Mouse (Mus musculus): ENCODE data around the gene Hils1. TPM values are rescaled to one million over a fixed set of nuclear protein-coding genes. Genes with fewer than 3 reads are reported as not detected.

Gene Hils1
- total and polyA plus RNA-seq, 3 experiments: not detected

DNA sequence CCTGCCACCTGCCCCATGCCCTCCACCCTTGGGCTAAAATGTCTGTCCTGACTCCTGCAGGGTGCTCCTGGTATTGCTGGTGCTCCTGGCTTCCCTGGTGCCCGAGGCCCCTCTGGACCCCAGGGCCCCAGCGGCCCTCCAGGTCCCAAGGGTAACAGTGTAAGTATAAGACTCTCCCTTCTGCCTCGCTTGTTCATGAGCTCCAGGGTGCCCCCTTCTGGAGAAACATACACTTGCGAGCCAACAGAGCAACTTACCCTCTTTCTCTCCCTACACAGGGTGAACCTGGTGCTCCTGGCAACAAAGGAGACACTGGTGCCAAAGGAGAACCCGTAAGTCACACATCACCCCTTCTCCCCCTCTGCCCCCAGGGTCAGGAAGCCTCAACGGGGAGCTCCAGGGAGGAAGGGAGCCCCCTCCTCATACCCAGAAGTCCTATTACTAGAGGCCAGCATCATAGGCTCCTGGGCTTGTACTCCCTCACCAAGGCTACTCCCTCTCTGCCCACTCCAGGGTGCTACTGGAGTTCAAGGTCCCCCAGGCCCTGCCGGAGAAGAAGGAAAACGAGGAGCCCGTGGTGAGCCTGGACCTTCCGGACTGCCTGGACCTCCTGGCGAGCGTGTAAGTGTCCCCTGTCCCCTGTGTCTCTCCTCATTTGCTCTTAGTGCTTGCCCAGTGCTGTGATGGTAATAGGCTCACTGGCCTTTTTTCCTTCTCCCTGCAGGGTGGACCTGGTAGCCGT lies 24.9 kb upstream of the Hils1 start:
- Histone ChIP-seq H3K4me3 (ENCODE audit: low read depth, low read length) (no peak overlapping the region), H3K36me3 (replicated peaks) (no peaks in the 10 kb centered on the region), H3K27me3 (ENCODE audit: insufficient read depth, low read length) (peaks cover 82% of the 10 kb centered on the region), H3K9me3 (replicated peaks) (no peaks in the 10 kb centered on the region), H3K4me1 (ENCODE audit: insufficient read depth, low read depth, low read length) (peaks cover 10% of the 10 kb centered on the region)
- DNase-seq (ENCODE audit: low spot score): peak; percentile 30
- no peak for ATAC-seq (ENCODE audit: extremely low read depth, insufficient number of reproducible peaks, low FRiP score, poor library complexity, severe bottlenecking)
- TF ChIP-seq POLR2AphosphoS5 (IDR thresholded peaks at IDR 0.05; ENCODE audit: insufficient replicate concordance, low read depth, low read length) (no peak), CTCF (IDR thresholded peaks at IDR 0.05; ENCODE audit: low read depth, low read length) (0 out of 2 replicates have a peak, but pooled peaks have one; percentile 29)

DNA sequence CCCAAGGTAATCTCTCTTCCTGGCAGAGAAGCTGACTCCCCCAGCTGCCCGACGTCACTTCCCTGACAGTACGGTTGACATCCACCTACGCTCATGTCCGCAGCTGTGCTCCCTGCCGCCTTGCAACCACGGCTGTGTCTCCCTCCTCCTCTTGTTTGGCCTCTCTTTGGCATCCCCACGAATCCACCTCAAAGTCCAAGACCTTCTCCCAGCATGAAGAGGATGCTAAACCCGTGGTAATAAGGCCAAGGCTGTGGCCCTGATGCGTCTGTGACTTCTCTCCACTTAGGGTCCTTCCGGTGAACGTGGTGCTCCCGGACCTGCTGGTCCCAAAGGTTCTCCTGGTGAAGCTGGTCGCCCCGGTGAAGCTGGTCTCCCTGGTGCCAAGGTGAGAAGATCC lies 24.3 kb upstream of the Hils1 start:
- no peak for TF ChIP-seq GATA1 (IDR thresholded peaks at IDR 0.05; ENCODE audit: borderline replicate concordance, low read length)
- TF ChIP-seq CTCF (IDR thresholded peaks at IDR 0.05; ENCODE audit: low read depth, low read length): no peak
- TF ChIP-seq GATA2 (IDR thresholded peaks at IDR 0.05; ENCODE audit: borderline replicate concordance, low read depth, low read length): no peak
- ATAC-seq (ENCODE audit: extremely low read depth, insufficient number of reproducible peaks, low FRiP score, poor library complexity, severe bottlenecking) (no peak), DNase-seq (ENCODE audit: low spot score) (no peak)
- Histone ChIP-seq H3K36me3 (replicated peaks) (no peaks in the 10 kb centered on the region), H3K9me3 (replicated peaks) (no peaks in the 10 kb centered on the region), H3K4me1 (ENCODE audit: insufficient read depth, low read depth, low read length) (peaks cover 5% of the 10 kb centered on the region), H3K27me3 (ENCODE audit: insufficient read depth, low read length) (peaks cover 81% of the 10 kb centered on the region), H3K4me3 (ENCODE audit: low read depth, low read length) (no peak overlapping the region)

DNA sequence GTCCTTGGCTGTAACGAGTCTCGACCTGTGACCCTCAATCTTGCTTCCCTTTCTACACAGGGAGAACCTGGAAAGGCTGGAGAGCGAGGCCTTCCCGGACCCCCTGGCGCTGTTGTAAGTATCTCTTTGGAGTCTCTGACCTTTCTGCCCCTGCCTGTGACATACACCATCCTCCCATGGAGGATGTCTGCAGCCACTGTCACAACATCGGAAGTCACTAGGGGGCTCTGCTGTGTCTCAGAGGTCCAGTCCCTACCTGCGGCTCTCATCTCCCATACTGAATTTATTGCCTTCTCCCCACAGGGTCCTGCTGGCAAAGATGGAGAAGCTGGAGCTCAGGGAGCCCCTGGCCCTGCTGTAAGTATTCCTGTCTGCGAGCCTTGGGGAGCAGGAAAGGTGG lies 23.1 kb upstream of the Hils1 start:
- Histone ChIP-seq H3K4me3 (ENCODE audit: low read depth, low read length) (no peak overlapping the region), H3K9me3 (replicated peaks) (no peaks in the 10 kb centered on the region), H3K27me3 (ENCODE audit: insufficient read depth, low read length) (peaks cover 84% of the 10 kb centered on the region), H3K36me3 (replicated peaks) (no peaks in the 10 kb centered on the region), H3K4me1 (ENCODE audit: insufficient read depth, low read depth, low read length) (peaks cover 5% of the 10 kb centered on the region)
- DNase-seq (ENCODE audit: low spot score) (no peak), ATAC-seq (ENCODE audit: extremely low read depth, insufficient number of reproducible peaks, low FRiP score, poor library complexity, severe bottlenecking) (no peak)
- TF ChIP-seq POLR2AphosphoS5 (IDR thresholded peaks at IDR 0.05; ENCODE audit: insufficient replicate concordance, low read depth, low read length): no peak
- no peak for TF ChIP-seq GATA2 (IDR thresholded peaks at IDR 0.05; ENCODE audit: borderline replicate concordance, low read depth, low read length)
- TF ChIP-seq CTCF (IDR thresholded peaks at IDR 0.05; ENCODE audit: low read depth, low read length): no peak
- no peak for TF ChIP-seq GATA1 (IDR thresholded peaks at IDR 0.05; ENCODE audit: borderline replicate concordance, low read length)
- no peak for TF ChIP-seq TAL1 (conservative IDR thresholded peaks at IDR 0.05; ENCODE audit: low read depth, low read length)

DNA sequence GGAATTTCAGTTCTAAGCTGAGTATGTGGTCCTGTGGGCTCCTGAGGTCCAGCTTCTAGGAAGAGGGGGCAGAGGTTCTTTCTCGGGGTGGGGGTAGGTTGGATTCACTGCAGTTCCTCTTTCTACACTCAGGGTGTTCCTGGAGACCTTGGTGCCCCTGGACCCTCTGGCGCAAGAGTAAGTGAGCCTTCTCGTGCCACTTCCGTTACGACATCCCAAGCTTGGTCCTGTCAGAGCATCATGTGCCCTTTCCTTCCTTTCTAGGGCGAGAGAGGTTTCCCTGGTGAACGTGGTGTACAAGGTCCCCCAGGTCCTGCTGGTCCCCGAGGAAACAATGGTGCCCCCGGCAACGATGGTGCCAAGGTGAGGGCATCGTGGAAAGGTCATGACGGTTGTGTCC lies 22.2 kb upstream of the Hils1 start:
- DNase-seq (ENCODE audit: low spot score) (no peak), ATAC-seq (ENCODE audit: extremely low read depth, insufficient number of reproducible peaks, low FRiP score, poor library complexity, severe bottlenecking) (no peak)
- Histone ChIP-seq H3K36me3 (replicated peaks) (no peaks in the 10 kb centered on the region), H3K9me3 (replicated peaks) (no peaks in the 10 kb centered on the region), H3K4me1 (ENCODE audit: insufficient read depth, low read depth, low read length) (peaks cover 5% of the 10 kb centered on the region), H3K4me3 (ENCODE audit: low read depth, low read length) (no peak overlapping the region), H3K27me3 (ENCODE audit: insufficient read depth, low read length) (peaks cover 87% of the 10 kb centered on the region)
- no peak for TF ChIP-seq CTCF (IDR thresholded peaks at IDR 0.05; ENCODE audit: low read depth, low read length)
- TF ChIP-seq TAL1 (conservative IDR thresholded peaks at IDR 0.05; ENCODE audit: low read depth, low read length): no peak
- no peak for TF ChIP-seq POLR2AphosphoS5 (IDR thresholded peaks at IDR 0.05; ENCODE audit: insufficient replicate concordance, low read depth, low read length)
- no peak for TF ChIP-seq GATA1 (IDR thresholded peaks at IDR 0.05; ENCODE audit: borderline replicate concordance, low read length)
- no peak for TF ChIP-seq GATA2 (IDR thresholded peaks at IDR 0.05; ENCODE audit: borderline replicate concordance, low read depth, low read length)

DNA sequence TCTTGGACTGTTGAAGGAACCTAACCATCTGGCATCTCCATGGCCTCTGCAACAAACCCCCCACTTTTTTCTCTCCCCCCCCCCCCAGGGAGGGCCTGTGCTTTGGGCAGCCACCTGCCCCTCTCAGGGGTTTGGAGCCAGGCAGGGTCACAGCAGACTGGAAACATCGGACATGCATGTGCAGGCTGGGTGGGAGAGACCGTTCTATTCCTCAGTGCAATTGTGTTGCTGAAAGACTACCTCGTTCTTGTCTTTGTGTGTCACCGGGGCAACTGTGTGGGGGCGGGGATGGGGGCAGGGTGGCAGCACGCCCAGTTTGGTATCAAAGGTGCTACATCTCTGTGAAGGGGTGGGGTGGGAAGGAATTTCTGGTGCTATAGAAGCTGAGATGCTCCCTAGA lies 15.2 kb upstream of the Hils1 start:
- no peak for DNase-seq (ENCODE audit: low spot score)
- peaks cover 65% of the 10 kb centered on the region for H3K27me3 ChIP-seq (ENCODE audit: insufficient read depth, low read length)
- TF ChIP-seq TAL1 (conservative IDR thresholded peaks at IDR 0.05; ENCODE audit: low read depth, low read length) (no peak), POLR2AphosphoS5 (IDR thresholded peaks at IDR 0.05; ENCODE audit: insufficient replicate concordance, low read depth, low read length) (no peak), CTCF (IDR thresholded peaks at IDR 0.05; ENCODE audit: low read depth, low read length) (no peak), GATA2 (IDR thresholded peaks at IDR 0.05; ENCODE audit: borderline replicate concordance, low read depth, low read length) (no peak), GATA1 (IDR thresholded peaks at IDR 0.05; ENCODE audit: borderline replicate concordance, low read length) (no peak)
- no peak overlapping the region for H3K4me3 ChIP-seq (ENCODE audit: low read depth, low read length)
- no peaks in the 10 kb centered on the region for H3K9me3 ChIP-seq (replicated peaks)
- no peak for ATAC-seq (ENCODE audit: extremely low read depth, insufficient number of reproducible peaks, low FRiP score, poor library complexity, severe bottlenecking)
- no peaks in the 10 kb centered on the region for H3K4me1 ChIP-seq (ENCODE audit: insufficient read depth, low read depth, low read length)
- H3K36me3 ChIP-seq (replicated peaks): no peaks in the 10 kb centered on the region

DNA sequence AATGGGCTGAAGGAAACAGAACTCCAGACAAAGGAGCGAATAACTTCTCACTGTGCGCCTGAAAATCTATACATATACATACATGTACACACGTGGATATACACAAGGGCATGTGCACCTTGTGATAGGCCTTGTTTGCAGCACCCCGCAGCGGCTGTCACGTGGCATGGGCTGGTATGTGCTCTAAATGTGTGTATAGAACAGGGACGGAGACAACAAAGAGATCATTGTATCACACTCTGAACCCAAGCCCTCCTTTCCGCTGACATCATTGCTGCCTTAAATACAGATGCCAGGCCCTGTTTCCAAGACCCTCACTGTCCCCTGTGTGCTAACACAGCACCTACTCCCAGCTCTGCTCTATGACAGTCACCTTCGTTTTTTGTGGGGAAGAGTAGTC lies 12.3 kb upstream of the Hils1 start:
- Histone ChIP-seq H3K4me3 (ENCODE audit: low read depth, low read length) (no peak overlapping the region), H3K9me3 (replicated peaks) (no peaks in the 10 kb centered on the region), H3K27me3 (ENCODE audit: insufficient read depth, low read length) (peaks cover 59% of the 10 kb centered on the region), H3K36me3 (replicated peaks) (no peaks in the 10 kb centered on the region), H3K4me1 (ENCODE audit: insufficient read depth, low read depth, low read length) (peaks cover 14% of the 10 kb centered on the region)
- TF ChIP-seq TAL1 (conservative IDR thresholded peaks at IDR 0.05; ENCODE audit: low read depth, low read length): no peak
- TF ChIP-seq POLR2AphosphoS5 (IDR thresholded peaks at IDR 0.05; ENCODE audit: insufficient replicate concordance, low read depth, low read length): no peak
- no peak for TF ChIP-seq GATA1 (IDR thresholded peaks at IDR 0.05; ENCODE audit: borderline replicate concordance, low read length)
- no peak for TF ChIP-seq GATA2 (IDR thresholded peaks at IDR 0.05; ENCODE audit: borderline replicate concordance, low read depth, low read length)
- no peak for TF ChIP-seq CTCF (IDR thresholded peaks at IDR 0.05; ENCODE audit: low read depth, low read length)
- DNase-seq (ENCODE audit: low spot score): no peak
- ATAC-seq (ENCODE audit: extremely low read depth, insufficient number of reproducible peaks, low FRiP score, poor library complexity, severe bottlenecking): no peak
